Mouse (Mus musculus): ENCODE measurements around the gene Hmbs. TPM values are rescaled to one million over a fixed set of nuclear protein-coding genes. Genes with fewer than 3 reads are reported as not detected.
"Not testable (repeated sequence)": the region's sequence is repeated elsewhere in the genome, so short reads cannot be mapped to it uniquely, and the experiment has no call there.

Gene Hmbs
- total RNA-seq, 2 experiments from 2014 or later, result 18.9 to 21.2 TPM

GRCm38 (mm10) chr9:44325032-44325767 is 18.8 kb downstream of the Hmbs start:
- not testable (repeated sequence) for DNase-seq (ENCODE audit: low spot score in 2 of 2)

GRCm38 (mm10) chr9:44324147-44324546 is 19.9 kb downstream of the Hmbs start:
- DNase-seq (ENCODE audit: low spot score in 2 of 2), result no peak

GRCm38 (mm10) chr9:44323656-44324055 is 20.4 kb downstream of the Hmbs start:
- DNase-seq (ENCODE audit: low spot score in 2 of 2), result not testable (repeated sequence)

DNA sequence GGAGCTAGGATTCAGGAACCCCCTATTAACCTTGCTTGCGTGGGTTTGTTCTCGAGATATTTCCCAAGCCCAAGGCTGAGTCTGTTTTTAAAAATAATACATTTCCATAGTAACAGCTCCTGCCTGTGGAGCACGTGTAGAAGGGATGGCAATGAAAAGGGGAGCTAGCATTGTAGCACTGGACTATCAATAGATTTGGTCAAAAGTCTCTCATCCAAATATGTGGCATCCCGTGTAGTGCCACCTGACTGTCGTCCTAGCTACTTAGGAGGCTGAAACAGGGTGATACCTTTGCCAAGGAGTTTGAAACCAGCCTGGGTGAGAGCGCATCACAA is 23.3 kb downstream of the Hmbs start:
- DNase-seq (ENCODE audit: low spot score in 2 of 2), result peak in 1 of 2 experiments; percentile 68

- peak; percentile 86 to 96 for DNase-seq (ENCODE audit: low spot score in 2 of 2)
Observed at GRCm38 (mm10) chr9:44319887-44320798, 23.9 kb downstream of the Hmbs start, which contains the start of gene C2cd2l. Gene C2cd2l, minus strand, starts transcription at chr9:44320285.

- DNase-seq (ENCODE audit: low spot score in 2 of 2), result no peak
Observed at GRCm38 (mm10) chr9:44319105-44319886, 24.7 kb downstream of the Hmbs start.

- DNase-seq (ENCODE audit: low spot score in 2 of 2), result no peak
Observed at GRCm38 (mm10) chr9:44318826-44319095, 25.3 kb downstream of the Hmbs start.

DNA sequence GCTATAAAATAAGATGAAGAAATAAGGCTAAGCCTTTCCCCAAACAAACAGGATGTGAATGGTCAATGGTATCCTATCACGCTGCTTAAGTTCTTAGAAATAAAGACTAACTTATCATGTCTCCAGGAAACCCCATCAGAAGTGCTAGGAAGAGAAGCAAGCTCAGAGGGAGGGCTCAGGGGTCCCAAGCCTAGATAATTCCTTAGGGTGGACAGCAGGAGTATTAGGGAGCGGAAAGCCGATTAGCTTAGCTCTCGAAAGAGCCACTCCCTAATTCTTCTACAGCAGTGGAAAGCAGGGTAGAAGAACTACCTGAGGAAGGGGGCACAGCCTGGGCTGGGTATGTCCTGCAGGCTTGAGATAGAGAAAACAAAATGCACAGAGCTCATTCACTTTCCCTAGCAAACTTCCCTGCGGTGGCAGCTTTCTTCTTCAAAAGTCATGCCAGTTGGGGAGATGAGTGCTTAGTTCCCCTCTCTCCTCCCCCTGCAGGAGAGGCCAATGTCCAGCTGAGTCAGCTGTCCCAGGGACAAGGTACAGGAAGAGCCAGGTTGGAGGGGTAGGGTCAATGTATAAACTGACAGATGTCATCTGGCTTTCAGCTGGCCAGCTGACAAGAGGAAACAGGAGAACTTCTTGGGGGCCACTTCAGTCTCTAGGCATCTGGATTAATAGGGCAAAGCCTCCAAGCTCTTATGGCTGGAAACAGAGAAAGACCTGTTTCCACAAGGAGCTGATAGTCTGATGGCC is 25.8 kb downstream of the Hmbs start:
- no peak for DNase-seq (ENCODE audit: low spot score in 2 of 2)

- no peak for DNase-seq (ENCODE audit: low spot score in 2 of 2)
Observed at GRCm38 (mm10) chr9:44317452-44317851, 26.6 kb downstream of the Hmbs start.

DNA sequence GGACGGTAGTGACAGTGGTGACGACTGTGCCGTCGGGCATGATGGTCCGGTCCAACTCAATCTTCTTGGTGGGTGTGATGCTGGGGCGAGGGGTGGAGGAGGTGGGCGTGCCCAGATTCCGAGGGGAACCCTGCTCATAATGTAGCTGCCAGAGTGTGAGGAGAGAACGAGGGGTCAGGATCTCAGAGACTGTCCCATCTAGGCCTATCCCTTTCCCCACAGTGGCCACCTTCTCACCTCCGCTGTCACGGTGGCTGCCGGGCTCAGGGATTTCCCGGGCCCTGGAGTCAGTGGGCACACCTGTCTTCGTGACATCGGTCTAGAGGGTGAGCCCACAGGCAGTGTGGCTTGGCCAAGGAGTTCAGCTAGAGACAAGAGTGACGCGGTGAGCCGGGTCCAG is 29.1 kb downstream of the Hmbs start:
- no peak for DNase-seq (ENCODE audit: low spot score in 2 of 2)

GRCm38 (mm10) chr9:44314257-44314547 is 29.8 kb downstream of the Hmbs start:
- DNase-seq (ENCODE audit: low spot score in 2 of 2), result no peak

GRCm38 (mm10) chr9:44313476-44314256 is 30.4 kb downstream of the Hmbs start:
- peak; percentile 81 to 92 for DNase-seq (ENCODE audit: low spot score in 2 of 2)

GRCm38 (mm10) chr9:44311136-44312134 is 32.6 kb downstream of the Hmbs start:
- DNase-seq (ENCODE audit: low spot score in 2 of 2), result no peak

DNA sequence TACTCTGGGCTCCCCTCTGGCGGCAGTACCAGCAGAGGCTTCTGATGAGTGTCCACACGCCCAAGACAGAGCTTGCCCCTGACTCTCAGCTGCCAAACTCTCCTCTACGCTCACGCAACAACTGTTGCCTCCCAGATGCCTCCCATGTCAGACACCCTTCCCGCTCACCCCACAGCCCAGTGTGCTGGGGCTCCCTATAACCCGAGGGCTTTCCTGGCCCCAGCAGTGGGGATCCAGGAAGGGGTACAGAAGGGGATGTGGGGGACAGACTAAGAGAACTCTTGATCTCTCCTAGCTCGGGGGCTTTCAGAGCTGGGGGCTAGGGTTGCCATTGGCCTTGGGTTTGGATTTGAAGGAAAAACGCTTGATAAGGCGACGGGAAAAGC is 33.3 kb downstream of the Hmbs start:
- DNase-seq (ENCODE audit: low spot score in 2 of 2), result no peak

GRCm38 (mm10) chr9:44309756-44310155 is 34.3 kb downstream of the Hmbs start:
- DNase-seq (ENCODE audit: low spot score in 2 of 2), result no peak

DNA sequence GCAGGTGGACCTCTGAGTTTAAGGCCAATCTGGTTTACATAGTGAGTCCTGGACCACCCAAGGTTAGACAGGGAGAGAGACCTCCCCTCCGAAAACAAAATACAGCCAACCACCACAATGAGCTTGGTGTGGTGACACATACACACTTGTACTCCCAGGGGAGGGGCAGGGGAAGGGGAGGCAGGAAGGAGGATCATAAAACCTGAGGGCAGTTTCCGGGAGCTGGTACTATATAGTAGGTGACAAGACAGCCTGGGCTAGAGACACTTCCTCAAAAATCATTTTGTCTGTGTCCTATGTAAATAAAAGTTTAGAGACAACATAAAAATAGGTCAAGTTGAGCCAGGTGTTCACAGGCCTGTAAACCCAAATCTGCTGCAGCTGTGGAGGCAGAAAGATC is 36.8 kb downstream of the Hmbs start:
- DNase-seq (ENCODE audit: low spot score in 2 of 2), result no peak

DNA sequence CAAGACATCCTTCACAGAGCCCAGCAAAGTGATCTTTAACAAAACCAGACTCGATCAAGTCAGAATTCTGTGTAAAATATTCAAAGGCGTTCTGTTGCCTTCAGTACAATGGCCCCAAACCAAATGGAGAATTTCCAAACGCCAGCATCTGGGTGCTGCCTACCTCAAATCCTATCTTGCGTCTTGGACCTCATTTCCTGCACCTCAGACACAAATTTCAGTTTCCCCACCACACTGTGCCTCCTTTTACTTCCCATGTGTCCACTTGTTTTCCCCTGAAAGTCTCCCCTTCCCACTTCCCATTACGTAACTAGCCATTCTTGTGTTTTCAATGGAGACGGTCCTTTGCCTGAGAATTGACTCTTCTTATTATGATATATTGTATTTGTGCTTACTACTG is 37.5 kb downstream of the Hmbs start:
- DNase-seq (ENCODE audit: low spot score in 2 of 2), result no peak

DNA sequence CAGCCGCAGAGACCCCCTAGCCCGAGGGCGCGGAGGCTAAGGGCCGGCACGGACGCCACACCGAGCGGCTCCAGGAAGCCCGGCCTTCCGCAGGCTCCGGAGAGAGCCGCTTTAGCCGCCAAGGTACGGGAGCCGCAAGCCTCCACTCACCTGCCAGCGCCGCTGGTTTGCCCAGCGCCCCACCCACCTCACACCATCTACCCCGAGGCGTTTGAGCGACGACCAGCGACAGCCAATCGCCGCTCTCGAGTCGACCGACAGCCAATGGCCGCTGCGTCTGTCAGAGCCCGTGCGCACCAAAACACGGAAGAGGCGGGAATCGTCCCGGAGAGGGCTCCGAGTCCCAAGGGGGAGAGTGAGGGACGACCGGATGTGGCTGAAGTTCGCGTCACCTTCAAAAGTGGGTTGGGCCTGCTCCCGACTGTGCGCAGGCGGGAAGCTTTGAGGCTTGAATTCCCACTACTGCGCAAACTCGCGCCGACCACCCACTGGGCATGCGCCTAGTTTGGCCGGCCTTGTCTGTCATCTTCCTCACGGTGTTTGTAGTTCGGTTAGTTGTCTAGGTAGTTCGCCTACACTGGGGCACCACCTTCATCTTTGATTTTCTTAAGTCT is 38.5 kb downstream of the Hmbs start, which contains the start of gene Hinfp:
Gene Hinfp (minus strand): TSS at position 206 of the 614 bp plus-strand sequence.
- DNase-seq (ENCODE audit: low spot score in 2 of 2), result peak; percentile 99

GRCm38 (mm10) chr9:44300001-44300400 is 44.0 kb downstream of the Hmbs start:
- DNase-seq (ENCODE audit: low spot score in 2 of 2), result not testable (repeated sequence)

All from layer of hippocampus, adult 18-20 months (tissue).